Mouse (Mus musculus) adrenal gland, postnatal 25 days (tissue): ENCODE results near the gene 5031439G07Rik. TPM values are rescaled to one million over a fixed set of nuclear protein-coding genes. Genes with fewer than 3 reads are reported as not detected.

Source experiments
- microRNA-seq, 2 experiments: library from miRNA; unstranded; fragments of <30 nt; microRNA quantifications; one replicate each; pipeline ENCODE4 v1.2.0; 2021
- total RNA-seq: library from RNA; stranded (reverse); gene quantifications from 2 replicates; pipeline ENCODE4 v1.2.3, GENCODE M21; 2021

The 5031439G07Rik gene
- total RNA-seq, 1 experiment from 2014 or later, result 28.8 TPM

Small RNAs within 50 kb of the gene (microRNA-seq; reads per million reads assigned to microRNA genes)
- 60.0 to 87.8 reads per million in 2 experiments for gene Mir1249

Other genes with a start within 250 kb of the 5031439G07Rik start
- 3.2 and 3.6 TPM in 2 replicates for gene Phf21b, start 132.5 kb downstream of the 5031439G07Rik start, total RNA-seq
- gene Gm29666, start 68.5 kb downstream of the 5031439G07Rik start, total RNA-seq, result 0.24 and 0.39 TPM in 2 replicates
- gene Nup50, start 65.1 kb downstream of the 5031439G07Rik start, total RNA-seq, result 40.0 and 40.8 TPM in 2 replicates
- not detected in 2 replicates for gene Upk3a, start 28.6 kb upstream of the 5031439G07Rik start, total RNA-seq
- 9.0 and 15.8 TPM in 2 replicates for gene Fam118a, start 40.4 kb upstream of the 5031439G07Rik start, total RNA-seq
- gene Smc1b, start 143.4 kb upstream of the 5031439G07Rik start, total RNA-seq, result not detected in 2 replicates
- not detected in 2 replicates for gene Ribc2, start 143.5 kb upstream of the 5031439G07Rik start, total RNA-seq
- 33.0 and 37.1 TPM in 2 replicates for gene Fbln1, start 217.4 kb upstream of the 5031439G07Rik start, total RNA-seq